Mouse (Mus musculus) midbrain, embryonic 12.5 days (tissue): ENCODE results near the gene Skor1. TPM values are rescaled to one million over a fixed set of nuclear protein-coding genes. Genes with fewer than 3 reads are reported as not detected.

ENCODE experiments used
- ATAC-seq: fragments of 200-750 bp; cut with Nextera tagmentation; 2 replicates; pipeline ENCODE4 v1.8.0; 2017; ENCODE audit warnings: low read depth, moderate TSS enrichment, moderate library complexity; ENCODE audit not compliant: low FRiP score
- H3K27ac ChIP-seq: fragments of 300-500 bp; sonication (generic); replicated peaks from 2 replicates; pipeline ENCODE4 v1.5.1; 2016; ENCODE audit warnings: mild to moderate bottlenecking
- H3K27me3 ChIP-seq: fragments of 300-500 bp; sonication (generic); 2 replicates; pipeline ENCODE4 v1.6.1; 2016; ENCODE audit warnings: mild to moderate bottlenecking
- H3K36me3 ChIP-seq: fragments of 300-500 bp; sonication (generic); 2 replicates; pipeline ENCODE4 v1.6.1; 2016
- H3K4me1 ChIP-seq: fragments of 300-500 bp; sonication (generic); 2 replicates; pipeline ENCODE4 v1.6.1; 2016
- H3K4me2 ChIP-seq: fragments of 300-500 bp; sonication (generic); replicated peaks from 2 replicates; pipeline ENCODE4 v1.6.1; 2016; ENCODE audit warnings: mild to moderate bottlenecking, moderate library complexity
- H3K4me3 ChIP-seq: fragments of 300-500 bp; sonication (generic); 2 replicates; pipeline ENCODE4 v1.5.1; 2016; ENCODE audit warnings: mild to moderate bottlenecking
- H3K9ac ChIP-seq: fragments of 300-500 bp; sonication (generic); replicated peaks from 2 replicates; pipeline ENCODE4 v1.6.1; 2016; ENCODE audit warnings: mild to moderate bottlenecking, moderate library complexity
- H3K9me3 ChIP-seq: fragments of 300-500 bp; sonication (generic); 2 replicates; pipeline ENCODE4 v1.6.1; 2016; ENCODE audit warnings: mild to moderate bottlenecking
- WGBS: fragments of 180-500 bp; shearing (Covaris S2); methylation state at CpG from one replicate; pipeline ENCODE4 v1.1.7; 2016; 5-methylcytosine and 5-hydroxymethylcytosine counted together
- polyA plus RNA-seq: library from polyadenylated mRNA; unstranded; fragments of >200 nt; fragmentation: Nextera tagmentation; extraction: Ambion mirVana; gene quantifications from 2 replicates; pipeline ENCODE4 v1.2.1, GENCODE M21; 2016

Gene Skor1
- 0.19 and 0.26 TPM in 2 replicates for polyA plus RNA-seq

GRCm38 (mm10) chr9:63148410-63149371, at the start of gene Skor1:
Gene Skor1, minus strand, starts transcription at chr9:63148961.
- no peak within 1 kb of the TSS for H3K27ac ChIP-seq
- no peak for ATAC-seq
- H3K36me3 ChIP-seq, result no peaks in the 10 kb centered on the region
- H3K4me1 ChIP-seq, result peaks cover 54% of the 10 kb centered on the region
- H3K4me2 ChIP-seq, result peak within 1 kb of the TSS; percentile 64
- H3K9me3 ChIP-seq, result 0 out of 2 replicates have a peak, but pooled peaks cover 3% of the 10 kb centered on the region
- H3K27me3 ChIP-seq, result peaks cover 100% of the 10 kb centered on the region
- peak within 1 kb of the TSS; percentile 48 for H3K4me3 ChIP-seq
- under 1% methylated on average over 39 of the region's 108 CpGs for WGBS
- H3K9ac ChIP-seq, result no peak within 1 kb of the TSS

- Histone ChIP-seq H3K27me3 (peaks cover 12% of the 10 kb centered on the region; the same call in 1 of the 2 replicates), H3K4me1 (peaks cover 45% of the 10 kb centered on the region), H3K27ac (no peak overlapping the region), H3K4me2 (no peak overlapping the region), H3K36me3 (peaks cover 9% of the 10 kb centered on the region; the same call in 1 of the 2 replicates), H3K4me3 (no peak overlapping the region), H3K9me3 (no peaks in the 10 kb centered on the region), H3K9ac (no peak overlapping the region)
- WGBS, result 21% methylated on average over 8 of the region's 8 CpGs
- ATAC-seq, result no peak
These were observed 48.5 kb upstream of the Skor1 start for GRCm38 (mm10) chr9:63197252-63197651.

- Histone ChIP-seq H3K27me3 (peaks cover 17% of the 10 kb centered on the region), H3K4me1 (peaks cover 45% of the 10 kb centered on the region), H3K27ac (no peak overlapping the region), H3K4me2 (no peak overlapping the region), H3K36me3 (0 out of 2 replicates have a peak, but pooled peaks cover 2% of the 10 kb centered on the region), H3K9me3 (no peaks in the 10 kb centered on the region), H3K9ac (no peak overlapping the region), H3K4me3 (no peak overlapping the region)
- 49% methylated on average over 8 of the region's 8 CpGs for WGBS
- no peak for ATAC-seq
These were observed 47.4 kb upstream of the Skor1 start for GRCm38 (mm10) chr9:63196114-63196682.

GRCm38 (mm10) chr9:63195523-63195922, 46.8 kb upstream of the Skor1 start:
- H3K9me3 ChIP-seq, result no peaks in the 10 kb centered on the region
- no peak overlapping the region for H3K9ac ChIP-seq
- no peak for ATAC-seq
- peaks cover 17% of the 10 kb centered on the region for H3K27me3 ChIP-seq
- peaks cover 45% of the 10 kb centered on the region for H3K4me1 ChIP-seq
- no peak overlapping the region for H3K4me2 ChIP-seq
- 19% methylated on average over 4 of the region's 4 CpGs for WGBS
- no peak overlapping the region for H3K27ac ChIP-seq
- H3K36me3 ChIP-seq, result no peaks in the 10 kb centered on the region
- H3K4me3 ChIP-seq, result no peak overlapping the region

- no peak overlapping the region for H3K4me2 ChIP-seq
- no peaks in the 10 kb centered on the region for H3K9me3 ChIP-seq
- H3K4me1 ChIP-seq, result peaks cover 45% of the 10 kb centered on the region
- ATAC-seq, result no peak
- H3K27ac ChIP-seq, result no peak overlapping the region
- peaks cover 17% of the 10 kb centered on the region for H3K27me3 ChIP-seq
- 55% methylated on average over 9 of the region's 9 CpGs for WGBS
- no peak overlapping the region for H3K4me3 ChIP-seq
- no peak overlapping the region for H3K9ac ChIP-seq
- H3K36me3 ChIP-seq, result no peaks in the 10 kb centered on the region
These were observed 46.0 kb upstream of the Skor1 start for GRCm38 (mm10) chr9:63194791-63195190.

- Histone ChIP-seq H3K27me3 (peaks cover 29% of the 10 kb centered on the region), H3K4me1 (peaks cover 42% of the 10 kb centered on the region), H3K4me3 (no peak overlapping the region), H3K36me3 (no peaks in the 10 kb centered on the region), H3K27ac (no peak overlapping the region), H3K4me2 (no peak overlapping the region), H3K9me3 (no peaks in the 10 kb centered on the region), H3K9ac (no peak overlapping the region)
- 68% methylated on average over 4 of the region's 4 CpGs for WGBS
- ATAC-seq, result no peak
These were observed 44.0 kb upstream of the Skor1 start for GRCm38 (mm10) chr9:63192809-63193208.

GRCm38 (mm10) chr9:63187310-63187709, 38.5 kb upstream of the Skor1 start:
- H3K9me3 ChIP-seq, result no peaks in the 10 kb centered on the region
- peak overlapping the region; percentile 56 for H3K27ac ChIP-seq
- H3K36me3 ChIP-seq, result no peaks in the 10 kb centered on the region
- 0 out of 2 replicates have a peak overlapping the region, but pooled peaks have one; percentile 24 for H3K9ac ChIP-seq
- peaks cover 45% of the 10 kb centered on the region for H3K4me1 ChIP-seq
- ATAC-seq, result no peak
- peak overlapping the region; percentile 22; the same call in 1 of the 2 replicates for H3K4me2 ChIP-seq
- no peak overlapping the region for H3K4me3 ChIP-seq
- peaks cover 56% of the 10 kb centered on the region for H3K27me3 ChIP-seq
- WGBS, result 10% methylated on average over 7 of the region's 7 CpGs

GRCm38 (mm10) chr9:63185249-63185648, 36.5 kb upstream of the Skor1 start:
- Histone ChIP-seq H3K4me1 (peaks cover 60% of the 10 kb centered on the region), H3K27ac (no peak overlapping the region), H3K4me2 (no peak overlapping the region), H3K27me3 (peaks cover 63% of the 10 kb centered on the region), H3K4me3 (no peak overlapping the region), H3K9ac (no peak overlapping the region), H3K36me3 (no peaks in the 10 kb centered on the region), H3K9me3 (no peaks in the 10 kb centered on the region)
- ATAC-seq, result no peak
- 79% methylated on average over 7 of the region's 7 CpGs for WGBS

- H3K27ac ChIP-seq, result no peak overlapping the region
- no peak overlapping the region for H3K4me3 ChIP-seq
- H3K9ac ChIP-seq, result no peak overlapping the region
- H3K36me3 ChIP-seq, result no peaks in the 10 kb centered on the region
- 64% methylated on average over 7 of the region's 7 CpGs for WGBS
- peaks cover 60% of the 10 kb centered on the region for H3K4me1 ChIP-seq
- H3K9me3 ChIP-seq, result no peaks in the 10 kb centered on the region
- peaks cover 73% of the 10 kb centered on the region for H3K27me3 ChIP-seq
- no peak overlapping the region for H3K4me2 ChIP-seq
- no peak for ATAC-seq
These were observed 35.1 kb upstream of the Skor1 start for GRCm38 (mm10) chr9:63183864-63184263.

GRCm38 (mm10) chr9:63182306-63182960, 33.7 kb upstream of the Skor1 start:
- no peak overlapping the region for H3K9ac ChIP-seq
- ATAC-seq, result peak; percentile 68; the same call in 1 of the 2 replicates
- peaks cover 77% of the 10 kb centered on the region for H3K27me3 ChIP-seq

GRCm38 (mm10) chr9:63181337-63182178, 32.8 kb upstream of the Skor1 start:
- no peaks in the 10 kb centered on the region for H3K9me3 ChIP-seq
- no peak overlapping the region for H3K4me3 ChIP-seq
- peaks cover 45% of the 10 kb centered on the region for H3K4me1 ChIP-seq
- WGBS, result 13% methylated on average over 11 of the region's 11 CpGs
- no peak; the same call in 1 of the 2 replicates for ATAC-seq
- H3K9ac ChIP-seq, result no peak overlapping the region
- no peaks in the 10 kb centered on the region for H3K36me3 ChIP-seq
- peaks cover 80% of the 10 kb centered on the region for H3K27me3 ChIP-seq
- peak overlapping the region; percentile 30 for H3K4me2 ChIP-seq
- H3K27ac ChIP-seq, result peak overlapping the region; percentile 52

More at GRCm38 (mm10) chr9:63182306-63182960, 33.7 kb upstream of the Skor1 start:
- H3K4me1 ChIP-seq, result peaks cover 49% of the 10 kb centered on the region
- peak overlapping the region; percentile 30 for H3K4me2 ChIP-seq
- WGBS, result 7% methylated on average over 14 of the region's 14 CpGs
- peak overlapping the region; percentile 52 for H3K27ac ChIP-seq
- no peaks in the 10 kb centered on the region for H3K9me3 ChIP-seq
- H3K36me3 ChIP-seq, result no peaks in the 10 kb centered on the region
- no peak overlapping the region for H3K4me3 ChIP-seq
